Mouse (Mus musculus) stomach, postnatal 0 days (tissue): ENCODE measurements around the gene Gmds. TPM values are rescaled to one million over a fixed set of nuclear protein-coding genes. Genes with fewer than 3 reads are reported as not detected.
A peak's percentile ranks its signal among the peaks of the same experiment; 100 is the strongest.

ENCODE experiments used
- ATAC-seq: fragments of 200-750 bp; cut with Nextera tagmentation; 2 replicates; pipeline ENCODE4 v1.8.0; 2017; ENCODE audit not compliant: low FRiP score, low TSS enrichment
- DNase-seq: peaks from one replicate; pipeline ENCODE4 v3.0.0-alpha.2; 2016; ENCODE audit warnings: low spot score
- H3K27ac ChIP-seq: fragments of 300-500 bp; sonication (generic); replicated peaks from 2 replicates; pipeline ENCODE4 v1.5.1; 2014; ENCODE audit warnings: mild to moderate bottlenecking, control low read depth
- H3K27me3 ChIP-seq: fragments of 300-500 bp; sonication (generic); 2 replicates; pipeline ENCODE4 v1.6.1; 2014; ENCODE audit warnings: low read length; ENCODE audit not compliant: control insufficient read depth, insufficient read depth
- H3K36me3 ChIP-seq: fragments of 300-500 bp; sonication (generic); 2 replicates; pipeline ENCODE4 v1.6.1; 2014; ENCODE audit warnings: low read length, mixed read lengths; ENCODE audit not compliant: control insufficient read depth, insufficient read depth
- H3K4me1 ChIP-seq: fragments of 300-500 bp; sonication (generic); replicated peaks from 2 replicates; pipeline ENCODE4 v1.6.1; 2014; ENCODE audit warnings: antibody characterized with exemption; ENCODE audit not compliant: control insufficient read depth, insufficient read depth
- H3K4me2 ChIP-seq: fragments of 300-500 bp; sonication (generic); replicated peaks from 2 replicates; pipeline ENCODE4 v1.6.1; 2014; ENCODE audit warnings: low read depth, mild to moderate bottlenecking, control low read depth, moderate library complexity
- H3K4me3 ChIP-seq: fragments of 300-500 bp; sonication (generic); 2 replicates; pipeline ENCODE4 v1.5.1; 2014; ENCODE audit warnings: low read depth, low read length, control low read depth
- H3K9ac ChIP-seq: fragments of 300-500 bp; sonication (generic); 2 replicates; pipeline ENCODE4 v1.6.1; 2014; ENCODE audit warnings: mild to moderate bottlenecking, low read length, control low read depth, mixed read lengths
- H3K9me3 ChIP-seq: fragments of 300-500 bp; sonication (generic); 2 replicates; pipeline ENCODE4 v1.6.1; 2016; ENCODE audit warnings: low read length; ENCODE audit not compliant: control insufficient read depth
- CTCF ChIP-seq: IDR thresholded peaks from 2 replicates; pipeline ENCODE4 v1.5.1; 2016; ENCODE audit warnings: antibody characterized with exemption, low read depth, mild to moderate bottlenecking, moderate library complexity
- EP300 ChIP-seq: optimal IDR thresholded peaks from 2 replicates; pipeline ENCODE3; 2016; ENCODE audit warnings: antibody characterized with exemption
- WGBS: fragments of 180-500 bp; shearing (Covaris S2); extraction: QIAGEN DNeasy Blood & Tissue Kit; methylation state at CpG from one replicate; pipeline ENCODE4 v1.1.7; 2014; 5-methylcytosine and 5-hydroxymethylcytosine counted together
- polyA plus RNA-seq: library from polyadenylated mRNA; unstranded; fragments of >200 nt; fragmentation: Nextera tagmentation; extraction: Ambion mirVana; gene quantifications from 2 replicates; pipeline ENCODE4 v1.2.1, GENCODE M21; 2015

The Gmds gene
- polyA plus RNA-seq, 1 experiment from 2014 or later: 102 TPM

DNA sequence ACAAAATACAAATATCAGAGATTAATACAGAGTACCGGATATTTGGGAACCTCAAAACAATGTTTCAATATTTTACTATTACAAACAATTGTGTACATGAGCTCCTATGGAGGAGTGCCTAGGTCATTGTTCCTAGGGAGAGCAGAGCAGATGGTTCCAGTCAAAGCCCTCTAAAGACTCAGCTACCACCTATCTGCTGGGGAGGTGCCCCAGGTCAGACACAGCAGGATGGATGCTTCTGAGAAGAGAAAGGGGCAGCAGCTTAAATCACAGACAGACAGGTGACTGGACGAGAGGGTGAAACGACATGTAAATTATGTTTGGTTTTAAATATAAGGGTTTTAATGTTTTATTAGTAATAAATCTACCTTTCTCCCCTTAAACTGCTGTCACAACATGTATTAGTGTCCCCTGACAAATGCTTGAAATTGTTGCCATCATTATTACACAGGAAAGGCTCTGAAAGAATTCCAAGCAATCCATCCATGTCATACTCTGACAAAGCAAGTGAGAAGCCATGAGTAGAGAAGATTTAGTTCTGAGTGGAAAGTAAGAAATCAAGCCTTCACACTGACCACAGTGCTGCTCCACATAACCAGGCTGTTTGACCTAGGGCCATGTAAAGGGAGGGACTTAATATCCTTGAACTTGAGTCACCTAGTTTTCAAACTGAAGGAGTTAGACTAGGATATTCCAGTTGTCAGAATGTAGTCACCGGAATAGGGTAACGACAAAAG lies 131.2 kb downstream of the Gmds start:
- no peak for DNase-seq
- Histone ChIP-seq H3K27me3 (no peaks in the 10 kb centered on the region), H3K9me3 (no peaks in the 10 kb centered on the region), H3K4me3 (no peak overlapping the region), H3K4me2 (no peak overlapping the region), H3K4me1 (no peaks in the 10 kb centered on the region), H3K36me3 (no peaks in the 10 kb centered on the region), H3K27ac (no peak overlapping the region), H3K9ac (no peak overlapping the region)
- TF ChIP-seq CTCF (no peak), EP300 (no peak)
- no peak for ATAC-seq
- WGBS: 70% methylated on average over 5 of the region's 5 CpGs

DNA sequence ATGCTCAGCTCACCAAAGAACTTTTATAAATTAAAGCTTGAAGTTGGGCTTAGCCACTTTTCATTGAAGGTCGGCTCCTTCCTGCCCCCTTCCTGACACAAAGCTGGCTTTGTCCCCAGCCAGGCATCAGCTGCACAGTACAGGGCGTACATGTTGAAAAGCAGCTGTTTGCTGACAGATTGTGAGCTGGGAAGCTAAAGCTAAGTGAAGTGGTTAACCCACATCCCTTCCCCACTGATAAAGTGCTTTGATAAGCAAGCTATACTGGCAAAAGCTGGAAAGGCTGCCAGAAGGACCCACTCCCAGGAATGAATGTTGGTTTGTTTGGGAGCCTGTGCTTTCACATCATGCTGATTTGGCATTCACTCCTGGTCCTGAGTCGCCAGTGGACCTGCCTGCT lies 158.6 kb downstream of the Gmds start:
- ATAC-seq (peak; percentile 76; the same call in 1 of the 2 replicates), DNase-seq (peak; percentile 56)
- no peak overlapping the region for H3K4me2 ChIP-seq

DNA sequence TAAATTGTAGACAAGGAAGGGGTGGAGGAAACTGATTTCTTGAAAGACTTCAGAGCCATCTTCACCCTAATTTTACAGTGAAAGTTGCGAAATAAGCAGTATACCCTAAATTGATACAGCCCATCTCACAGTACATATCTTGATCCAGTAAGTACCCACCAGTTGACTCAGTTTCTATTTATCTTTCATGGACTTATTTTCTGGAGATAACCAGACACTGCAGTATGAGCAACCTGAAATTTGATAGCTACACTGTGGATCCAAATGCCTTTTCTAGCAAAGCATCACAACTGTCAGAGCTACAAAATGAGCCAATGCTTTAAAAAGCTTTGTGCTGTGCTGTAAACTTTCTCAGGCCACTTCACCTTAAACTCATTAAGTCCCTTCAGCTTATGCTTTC lies 159.9 kb downstream of the Gmds start:
- DNase-seq (no peak), ATAC-seq (no peak)
- Histone ChIP-seq H3K9me3 (no peaks in the 10 kb centered on the region), H3K27me3 (no peaks in the 10 kb centered on the region), H3K4me1 (0 out of 2 replicates have a peak, but pooled peaks cover 5% of the 10 kb centered on the region), H3K9ac (no peak overlapping the region), H3K4me2 (no peak overlapping the region), H3K4me3 (no peak overlapping the region), H3K36me3 (no peaks in the 10 kb centered on the region), H3K27ac (no peak overlapping the region)
- TF ChIP-seq CTCF (no peak), EP300 (no peak)
- WGBS: 93% methylated on average over 1 of the region's 1 CpGs

More for the DNA sequence above, 158.6 kb downstream of the Gmds start:
- H3K4me3 ChIP-seq: no peak overlapping the region
- H3K27me3 ChIP-seq: no peaks in the 10 kb centered on the region
- H3K9me3 ChIP-seq: no peaks in the 10 kb centered on the region
- H3K4me1 ChIP-seq: 0 out of 2 replicates have a peak, but pooled peaks cover 5% of the 10 kb centered on the region
- WGBS: 16% methylated on average over 3 of the region's 3 CpGs
- TF ChIP-seq EP300: no peak
- no peak for TF ChIP-seq CTCF
- H3K27ac ChIP-seq: no peak overlapping the region
- H3K9ac ChIP-seq: no peak overlapping the region
- H3K36me3 ChIP-seq: no peaks in the 10 kb centered on the region

DNA sequence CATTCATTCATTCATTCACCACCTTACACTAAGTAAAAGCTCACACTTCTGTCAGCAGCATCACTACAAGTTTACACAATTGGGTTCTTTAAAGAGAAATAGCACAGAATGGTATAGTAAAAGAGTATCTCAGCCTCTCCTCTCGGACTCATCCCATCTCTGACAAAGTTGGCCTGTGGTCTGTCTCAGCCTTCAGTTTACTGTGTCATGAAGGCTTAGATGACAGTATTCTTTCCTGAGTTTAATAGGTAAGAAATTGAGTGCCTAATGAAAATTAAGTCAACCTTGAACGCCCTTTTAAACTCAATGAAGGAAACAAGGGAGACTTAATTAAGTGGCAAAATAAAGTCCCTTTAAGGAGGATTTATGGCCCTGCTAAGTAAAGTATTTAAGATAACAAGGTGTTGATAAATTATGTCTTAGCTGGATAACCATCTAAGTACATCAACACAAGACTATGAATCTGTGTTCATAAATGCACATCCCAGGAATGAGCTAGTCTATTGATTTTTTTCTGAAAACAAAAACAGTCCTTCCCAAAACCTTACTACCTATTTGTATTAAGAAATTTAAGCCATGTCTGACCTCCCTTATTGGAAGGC lies 160.6 kb downstream of the Gmds start:
- Histone ChIP-seq H3K4me3 (no peak overlapping the region), H3K36me3 (no peaks in the 10 kb centered on the region), H3K9me3 (no peaks in the 10 kb centered on the region), H3K27me3 (no peaks in the 10 kb centered on the region), H3K27ac (no peak overlapping the region), H3K4me1 (0 out of 2 replicates have a peak, but pooled peaks cover 5% of the 10 kb centered on the region), H3K9ac (no peak overlapping the region), H3K4me2 (no peak overlapping the region)
- no peak for TF ChIP-seq EP300
- no peak for TF ChIP-seq CTCF
- WGBS: 77% methylated on average over 2 of the region's 2 CpGs
- DNase-seq: no peak
- no peak for ATAC-seq

DNA sequence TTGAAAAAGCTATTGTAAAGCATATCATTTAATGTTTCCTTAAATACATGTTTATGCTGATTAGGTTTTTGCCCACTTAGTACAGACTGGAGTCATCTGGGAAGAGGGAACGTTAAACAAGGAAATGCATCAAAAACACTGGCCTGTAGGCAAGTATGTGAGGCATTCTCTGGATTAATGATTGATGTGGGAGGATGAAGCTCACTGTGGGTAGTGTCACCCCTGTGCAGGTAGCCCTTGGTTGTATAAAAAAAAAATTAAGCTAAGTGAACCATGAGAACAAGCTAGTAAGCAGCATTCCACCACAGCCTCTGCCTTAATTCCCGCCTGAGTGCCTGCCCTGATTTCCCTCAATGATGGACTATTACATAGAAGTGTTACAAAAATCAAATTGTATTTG lies 163.5 kb downstream of the Gmds start:
- ATAC-seq: no peak
- 66% methylated on average over 2 of the region's 2 CpGs for WGBS

DNA sequence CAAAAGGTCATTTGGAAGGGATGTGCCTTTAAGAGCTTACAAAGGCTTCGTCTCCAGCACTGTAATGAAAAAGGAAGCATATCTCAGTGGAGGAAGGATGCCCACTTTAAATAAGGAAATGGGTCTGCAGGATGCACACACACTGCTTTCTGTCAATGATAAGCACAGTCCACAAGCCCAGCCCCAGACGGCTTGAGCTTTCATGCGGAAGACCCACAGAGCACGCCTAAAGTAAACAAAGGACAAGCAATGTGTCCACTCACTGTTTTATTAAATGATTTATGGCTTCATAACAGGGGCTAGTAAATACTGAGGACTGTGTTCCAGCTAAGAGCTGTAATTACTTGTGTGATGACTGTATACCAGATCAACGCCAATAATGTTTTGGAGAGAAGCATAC lies 169.4 kb downstream of the Gmds start:
- DNase-seq (no peak), ATAC-seq (peak; percentile 66)
- Histone ChIP-seq H3K4me2 (no peak overlapping the region), H3K27me3 (no peaks in the 10 kb centered on the region), H3K36me3 (no peaks in the 10 kb centered on the region), H3K27ac (no peak overlapping the region), H3K9me3 (no peaks in the 10 kb centered on the region), H3K4me3 (no peak overlapping the region), H3K9ac (no peak overlapping the region), H3K4me1 (no peaks in the 10 kb centered on the region)
- no peak for TF ChIP-seq CTCF
- TF ChIP-seq EP300: peak; percentile 13
- WGBS: 22% methylated on average over 5 of the region's 5 CpGs

More for the DNA sequence above, 163.5 kb downstream of the Gmds start:
- H3K9ac ChIP-seq: no peak overlapping the region
- H3K4me3 ChIP-seq: no peak overlapping the region
- H3K4me2 ChIP-seq: no peak overlapping the region
- H3K27ac ChIP-seq: no peak overlapping the region
- H3K36me3 ChIP-seq: no peaks in the 10 kb centered on the region
- TF ChIP-seq CTCF (no peak), EP300 (no peak)
- H3K27me3 ChIP-seq: no peaks in the 10 kb centered on the region
- no peaks in the 10 kb centered on the region for H3K9me3 ChIP-seq
- DNase-seq: no peak
- H3K4me1 ChIP-seq: 0 out of 2 replicates have a peak, but pooled peaks cover 5% of the 10 kb centered on the region
